Mouse (Mus musculus) heart, adult 8-10 months (tissue): ENCODE measurements at regions not wholly inside any gene's neighbourhood (a gene's known extent, or its start where the extent isn't known, plus 50 kb on each side); places are given as distances from the start of the nearest gene placed in this dataset.

Experiments
- DNase-seq: peaks from one replicate; pipeline ENCODE4 v3.0.0; 2022; ENCODE audit warnings: low spot score

- no peak for DNase-seq
These were observed 127.6 kb upstream of the Psmd7 start for GRCm38 (mm10) chr8:107715901-107716300.

- no peak for DNase-seq
These were observed 129.6 kb upstream of the Psmd7 start for GRCm38 (mm10) chr8:107717856-107718255.

GRCm38 (mm10) chr8:107719656-107720055, 131.4 kb upstream of the Psmd7 start:
- no peak for DNase-seq

GRCm38 (mm10) chr8:107726716-107727115, 138.5 kb upstream of the Psmd7 start:
- no peak for DNase-seq

- no peak for DNase-seq
These were observed 139.0 kb upstream of the Psmd7 start for GRCm38 (mm10) chr8:107727276-107727675.

- no peak for DNase-seq
These were observed 150.8 kb upstream of the Psmd7 start for GRCm38 (mm10) chr8:107739091-107739490.

- DNase-seq: no peak
These were observed 168.8 kb upstream of the Psmd7 start for GRCm38 (mm10) chr8:107757083-107757482.

- DNase-seq: no peak
These were observed 170.4 kb upstream of the Psmd7 start for GRCm38 (mm10) chr8:107758637-107759036.

- DNase-seq: no peak
These were observed 165.5 kb upstream of the Zfhx3 start for GRCm38 (mm10) chr8:107776906-107777305.

GRCm38 (mm10) chr8:107785771-107786170, 156.7 kb upstream of the Zfhx3 start:
- no peak for DNase-seq

GRCm38 (mm10) chr8:107792286-107792685, 150.2 kb upstream of the Zfhx3 start:
- DNase-seq: no peak

- DNase-seq: no peak
These were observed 127.5 kb upstream of the Zfhx3 start for GRCm38 (mm10) chr8:107814931-107815330.

GRCm38 (mm10) chr8:107815775-107816174, 126.7 kb upstream of the Zfhx3 start:
- DNase-seq: no peak

GRCm38 (mm10) chr8:107817796-107818195, 124.6 kb upstream of the Zfhx3 start:
- no peak for DNase-seq

GRCm38 (mm10) chr8:107820174-107820760, 122.2 kb upstream of the Zfhx3 start:
- no peak for DNase-seq

- no peak for DNase-seq
These were observed 120.9 kb upstream of the Zfhx3 start for GRCm38 (mm10) chr8:107821522-107821921.

- DNase-seq: no peak
These were observed 118.3 kb upstream of the Zfhx3 start for GRCm38 (mm10) chr8:107824096-107824495.

GRCm38 (mm10) chr8:107824640-107825039, 117.8 kb upstream of the Zfhx3 start:
- DNase-seq: no peak

- DNase-seq: no peak
These were observed 114.8 kb upstream of the Zfhx3 start for GRCm38 (mm10) chr8:107827500-107828125.

- DNase-seq: no peak
These were observed 113.9 kb upstream of the Zfhx3 start for GRCm38 (mm10) chr8:107828541-107828940.

GRCm38 (mm10) chr8:107833481-107833880, 109.0 kb upstream of the Zfhx3 start:
- DNase-seq: no peak

- DNase-seq: no peak
These were observed 96.3 kb upstream of the Zfhx3 start for GRCm38 (mm10) chr8:107846141-107846540.

GRCm38 (mm10) chr8:107851236-107852043, 91.0 kb upstream of the Zfhx3 start:
- no peak for DNase-seq
